Mouse (Mus musculus): ENCODE measurements around the gene Itprip.

The Itprip gene

GRCm38 (mm10) chr19:47849735-47850134, 69.4 kb downstream of the Itprip start:
- DNase-seq, result no peak

Measured in lung, postnatal 10 days (tissue).